Mouse (Mus musculus): Measurements from ENCODE around the gene Kit. TPM values are rescaled to one million over a fixed set of nuclear protein-coding genes. Genes with fewer than 3 reads are reported as not detected.

Gene Kit
- 0.61 and 4.0 TPM in 2 replicates for total RNA-seq (2017)

GRCm38 (mm10) chr5:75574852-75575566, at the start of gene Kit:
Kit (plus strand) TSS chr5:75574916.
- peak; percentile 10; the same call in 1 of the 2 replicates for ATAC-seq (ENCODE audit: extremely low read depth, insufficient number of reproducible peaks, low FRiP score, poor library complexity, severe bottlenecking)

GRCm38 (mm10) chr5:75536156-75536555, 38.6 kb upstream of the Kit start:
- ATAC-seq (ENCODE audit: extremely low read depth, insufficient number of reproducible peaks, low FRiP score, poor library complexity, severe bottlenecking) = no peak

- no peak for ATAC-seq (ENCODE audit: extremely low read depth, insufficient number of reproducible peaks, low FRiP score, poor library complexity, severe bottlenecking)
Measured at GRCm38 (mm10) chr5:75537717-75538116, 37.0 kb upstream of the Kit start.

GRCm38 (mm10) chr5:75538458-75538857, 36.3 kb upstream of the Kit start:
- no peak for ATAC-seq (ENCODE audit: extremely low read depth, insufficient number of reproducible peaks, low FRiP score, poor library complexity, severe bottlenecking)

- ATAC-seq (ENCODE audit: extremely low read depth, insufficient number of reproducible peaks, low FRiP score, poor library complexity, severe bottlenecking) = no peak
Measured at GRCm38 (mm10) chr5:75539098-75539497, 35.6 kb upstream of the Kit start.

- ATAC-seq (ENCODE audit: extremely low read depth, insufficient number of reproducible peaks, low FRiP score, poor library complexity, severe bottlenecking) = no peak
Measured at GRCm38 (mm10) chr5:75543757-75544156, 31.0 kb upstream of the Kit start.

- ATAC-seq (ENCODE audit: extremely low read depth, insufficient number of reproducible peaks, low FRiP score, poor library complexity, severe bottlenecking) = no peak
Measured at GRCm38 (mm10) chr5:75544472-75545264, 30.0 kb upstream of the Kit start.

GRCm38 (mm10) chr5:75545265-75545643, 29.5 kb upstream of the Kit start:
- ATAC-seq (ENCODE audit: extremely low read depth, insufficient number of reproducible peaks, low FRiP score, poor library complexity, severe bottlenecking) = no peak

- no peak for ATAC-seq (ENCODE audit: extremely low read depth, insufficient number of reproducible peaks, low FRiP score, poor library complexity, severe bottlenecking)
Measured at GRCm38 (mm10) chr5:75553021-75553420, 21.7 kb upstream of the Kit start.

- ATAC-seq (ENCODE audit: extremely low read depth, insufficient number of reproducible peaks, low FRiP score, poor library complexity, severe bottlenecking) = no peak
Measured at GRCm38 (mm10) chr5:75557636-75558035, 17.1 kb upstream of the Kit start.

- ATAC-seq (ENCODE audit: extremely low read depth, insufficient number of reproducible peaks, low FRiP score, poor library complexity, severe bottlenecking) = no peak
Measured at GRCm38 (mm10) chr5:75559291-75559690, 15.4 kb upstream of the Kit start.

GRCm38 (mm10) chr5:75561231-75561630, 13.5 kb upstream of the Kit start:
- no peak for ATAC-seq (ENCODE audit: extremely low read depth, insufficient number of reproducible peaks, low FRiP score, poor library complexity, severe bottlenecking)

GRCm38 (mm10) chr5:75574151-75574851, 415 bp upstream of the Kit start:
- ATAC-seq (ENCODE audit: extremely low read depth, insufficient number of reproducible peaks, low FRiP score, poor library complexity, severe bottlenecking) = no peak

- no peak for ATAC-seq (ENCODE audit: extremely low read depth, insufficient number of reproducible peaks, low FRiP score, poor library complexity, severe bottlenecking)
Measured at GRCm38 (mm10) chr5:75575567-75576515, 1.1 kb downstream of the Kit start.

GRCm38 (mm10) chr5:75576741-75577140, 2.0 kb downstream of the Kit start:
- ATAC-seq (ENCODE audit: extremely low read depth, insufficient number of reproducible peaks, low FRiP score, poor library complexity, severe bottlenecking) = no peak

- no peak for ATAC-seq (ENCODE audit: extremely low read depth, insufficient number of reproducible peaks, low FRiP score, poor library complexity, severe bottlenecking)
Measured at GRCm38 (mm10) chr5:75578141-75578540, 3.4 kb downstream of the Kit start.

- ATAC-seq (ENCODE audit: extremely low read depth, insufficient number of reproducible peaks, low FRiP score, poor library complexity, severe bottlenecking) = no peak
Measured at GRCm38 (mm10) chr5:75579244-75579643, 4.5 kb downstream of the Kit start.

- no peak for ATAC-seq (ENCODE audit: extremely low read depth, insufficient number of reproducible peaks, low FRiP score, poor library complexity, severe bottlenecking)
Measured at GRCm38 (mm10) chr5:75579646-75580268, 5.0 kb downstream of the Kit start.

Data from neutrophil, adult 5-6 weeks (primary cell).